Mouse (Mus musculus): Measurements from ENCODE around the gene Nup210. TPM values are rescaled to one million over a fixed set of nuclear protein-coding genes. Genes with fewer than 3 reads are reported as not detected.

Nup210 gene
- polyA plus RNA-seq, 1 experiment from 2014 or later, result 12.5 TPM

GRCm38 (mm10) chr6:91092216-91092899, 24.3 kb downstream of the Nup210 start:
- no peak overlapping the region for H3K4me3 ChIP-seq
- no peak overlapping the region for H3K9ac ChIP-seq
- H3K27me3 ChIP-seq, result no peaks in the 10 kb centered on the region
- peaks cover 74% of the 10 kb centered on the region for H3K36me3 ChIP-seq
- 0 out of 2 replicates have a peak, but pooled peaks cover 5% of the 10 kb centered on the region for H3K4me1 ChIP-seq (replicated peaks)
- no peaks in the 10 kb centered on the region for H3K9me3 ChIP-seq
- no peak overlapping the region for H3K4me2 ChIP-seq
- ATAC-seq (ENCODE audit: low read depth), result no peak
- 66% methylated on average over 10 of the region's 10 CpGs for WGBS
- no peak overlapping the region for H3K27ac ChIP-seq (replicated peaks)

GRCm38 (mm10) chr6:91085114-91085892, 31.3 kb downstream of the Nup210 start:
- Histone ChIP-seq H3K36me3 (peaks cover 65% of the 10 kb centered on the region), H3K9ac (no peak overlapping the region), H3K4me2 (no peak overlapping the region), H3K9me3 (no peaks in the 10 kb centered on the region), H3K4me3 (no peak overlapping the region), H3K27ac (replicated peaks) (no peak overlapping the region), H3K4me1 (replicated peaks) (no peaks in the 10 kb centered on the region), H3K27me3 (no peaks in the 10 kb centered on the region)
- WGBS, result 83% methylated on average over 5 of the region's 5 CpGs
- no peak for ATAC-seq (ENCODE audit: low read depth)

DNA sequence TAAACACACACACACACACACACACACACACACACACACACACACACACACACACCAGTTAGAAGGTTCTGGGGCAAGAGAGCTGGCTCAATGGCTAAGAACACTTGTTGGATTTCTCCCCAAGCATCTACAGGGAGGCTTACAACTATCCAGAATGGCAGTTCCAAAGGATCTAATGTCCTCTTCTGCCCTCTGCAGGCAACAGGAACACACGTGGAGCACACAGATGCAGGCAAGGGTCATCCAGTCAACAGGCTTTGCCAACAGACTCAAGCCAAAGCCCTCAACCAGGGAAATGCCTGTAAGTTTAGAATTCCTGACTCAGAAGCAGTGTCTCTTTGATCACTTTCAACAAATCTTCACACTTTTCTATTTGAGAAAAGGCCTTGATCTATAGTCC, 36.6 kb downstream of the Nup210 start:
- no peak overlapping the region for H3K4me3 ChIP-seq
- no peak for ATAC-seq (ENCODE audit: low read depth)
- H3K4me2 ChIP-seq, result no peak overlapping the region
- no peak overlapping the region for H3K27ac ChIP-seq (replicated peaks)
- no peaks in the 10 kb centered on the region for H3K27me3 ChIP-seq
- no peaks in the 10 kb centered on the region for H3K9me3 ChIP-seq
- 41% methylated on average over 1 of the region's 1 CpGs for WGBS
- no peak overlapping the region for H3K9ac ChIP-seq
- peaks cover 41% of the 10 kb centered on the region for H3K36me3 ChIP-seq
- H3K4me1 ChIP-seq (replicated peaks), result no peaks in the 10 kb centered on the region; the same call in 1 of the 2 replicates

- Histone ChIP-seq H3K4me2 (no peak overlapping the region), H3K27ac (replicated peaks) (no peak overlapping the region), H3K27me3 (no peaks in the 10 kb centered on the region), H3K4me1 (replicated peaks) (no peaks in the 10 kb centered on the region; the same call in 1 of the 2 replicates), H3K36me3 (peaks cover 64% of the 10 kb centered on the region), H3K9ac (no peak overlapping the region), H3K9me3 (peaks cover 4% of the 10 kb centered on the region; the same call in 1 of the 2 replicates), H3K4me3 (no peak overlapping the region)
- 85% methylated on average over 9 of the region's 9 CpGs for WGBS
- ATAC-seq (ENCODE audit: low read depth), result no peak
Measured at GRCm38 (mm10) chr6:91076249-91076648, 40.4 kb downstream of the Nup210 start.

GRCm38 (mm10) chr6:91068511-91068910, 48.1 kb downstream of the Nup210 start:
- WGBS, result 84% methylated on average over 1 of the region's 1 CpGs
- peaks cover 4% of the 10 kb centered on the region; the same call in 1 of the 2 replicates for H3K9me3 ChIP-seq
- ATAC-seq (ENCODE audit: low read depth), result no peak
- no peak overlapping the region for H3K9ac ChIP-seq
- H3K27ac ChIP-seq (replicated peaks), result no peak overlapping the region
- no peak overlapping the region for H3K4me2 ChIP-seq
- H3K36me3 ChIP-seq, result peaks cover 68% of the 10 kb centered on the region
- no peak overlapping the region for H3K4me3 ChIP-seq
- no peaks in the 10 kb centered on the region for H3K4me1 ChIP-seq (replicated peaks)
- H3K27me3 ChIP-seq, result no peaks in the 10 kb centered on the region

DNA sequence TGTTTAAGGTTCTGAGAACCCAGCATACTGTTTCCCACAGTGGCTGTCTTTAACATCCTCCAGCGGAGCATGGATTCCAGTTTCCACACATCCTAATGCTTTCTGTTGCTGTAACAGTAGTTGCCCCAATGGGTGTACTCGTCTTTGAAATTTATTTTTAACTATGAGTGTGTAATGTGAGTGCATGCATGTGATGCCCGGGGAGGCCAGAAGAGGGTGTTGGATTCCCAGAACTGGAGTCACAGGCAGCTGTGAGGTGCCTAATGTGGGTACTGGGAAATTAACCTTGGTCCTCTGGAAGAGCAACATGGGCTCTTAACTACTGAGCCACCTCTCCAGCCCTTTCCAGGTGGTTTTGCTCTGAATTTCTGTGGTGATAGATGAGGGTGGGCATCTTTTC, 49.6 kb downstream of the Nup210 start:
- WGBS, result 87% methylated on average over 3 of the region's 3 CpGs
- Histone ChIP-seq H3K4me3 (no peak overlapping the region), H3K9me3 (no peaks in the 10 kb centered on the region), H3K36me3 (peaks cover 63% of the 10 kb centered on the region), H3K9ac (no peak overlapping the region), H3K27me3 (no peaks in the 10 kb centered on the region), H3K4me2 (no peak overlapping the region), H3K27ac (replicated peaks) (no peak overlapping the region), H3K4me1 (replicated peaks) (no peaks in the 10 kb centered on the region)
- ATAC-seq (ENCODE audit: low read depth), result no peak

- Histone ChIP-seq H3K4me1 (replicated peaks) (peaks cover 4% of the 10 kb centered on the region; the same call in 1 of the 2 replicates), H3K9ac (no peak overlapping the region), H3K4me2 (no peak overlapping the region), H3K9me3 (no peaks in the 10 kb centered on the region), H3K4me3 (no peak overlapping the region), H3K27me3 (no peaks in the 10 kb centered on the region), H3K36me3 (peaks cover 46% of the 10 kb centered on the region), H3K27ac (replicated peaks) (no peak overlapping the region)
- ATAC-seq (ENCODE audit: low read depth), result no peak
- WGBS, result 90% methylated on average over 2 of the region's 2 CpGs
Measured at GRCm38 (mm10) chr6:91061296-91061695, 55.3 kb downstream of the Nup210 start.

DNA sequence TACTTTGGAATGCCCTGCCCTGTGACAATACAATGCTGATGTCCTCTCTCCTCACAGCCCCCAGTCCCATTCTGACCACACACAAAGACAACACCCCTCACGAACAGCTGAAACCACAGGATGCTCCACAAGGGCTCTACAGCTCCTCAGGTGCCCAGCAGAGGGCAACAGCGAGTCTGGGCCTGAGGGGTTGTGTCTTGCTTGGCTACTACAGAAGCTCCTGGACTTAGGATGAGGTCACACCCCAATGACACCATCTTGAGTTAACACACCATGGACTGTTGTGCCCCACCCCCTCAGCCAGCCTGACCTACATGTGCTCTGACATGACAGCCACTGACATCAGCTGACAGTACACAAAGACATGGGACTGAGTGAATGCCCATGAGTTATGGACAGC, 56.9 kb downstream of the Nup210 start:
- H3K4me3 ChIP-seq, result no peak overlapping the region
- no peak overlapping the region for H3K4me2 ChIP-seq
- no peaks in the 10 kb centered on the region for H3K27me3 ChIP-seq
- no peaks in the 10 kb centered on the region for H3K9me3 ChIP-seq
- no peak for ATAC-seq (ENCODE audit: low read depth)
- H3K36me3 ChIP-seq, result peaks cover 41% of the 10 kb centered on the region
- peaks cover 4% of the 10 kb centered on the region; the same call in 1 of the 2 replicates for H3K4me1 ChIP-seq (replicated peaks)
- no peak overlapping the region for H3K27ac ChIP-seq (replicated peaks)
- H3K9ac ChIP-seq, result no peak overlapping the region
- 39% methylated on average over 2 of the region's 2 CpGs for WGBS

DNA sequence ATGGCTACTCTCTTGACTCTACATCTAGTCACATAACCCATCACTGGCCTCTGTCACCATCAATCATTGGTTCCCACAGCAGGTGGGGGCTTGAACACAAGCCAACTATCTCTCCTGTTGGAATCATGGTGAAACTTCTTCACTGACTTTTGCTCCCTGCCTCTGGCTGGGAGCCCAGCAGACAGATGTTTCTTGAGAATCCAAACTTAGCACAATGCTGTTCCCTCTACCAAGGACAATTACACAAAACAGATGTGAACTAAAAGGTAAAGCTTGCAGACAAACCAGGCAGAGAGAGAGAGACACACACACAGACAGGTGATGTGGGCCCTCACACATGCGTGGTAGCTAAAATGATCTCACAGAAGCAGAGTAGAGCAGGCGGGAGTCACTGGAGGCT, 58.6 kb downstream of the Nup210 start:
- no peak overlapping the region for H3K4me2 ChIP-seq
- no peak overlapping the region for H3K4me3 ChIP-seq
- peaks cover 44% of the 10 kb centered on the region for H3K36me3 ChIP-seq
- no peaks in the 10 kb centered on the region for H3K9me3 ChIP-seq
- 79% methylated on average over 2 of the region's 2 CpGs for WGBS
- H3K27ac ChIP-seq (replicated peaks), result no peak overlapping the region
- peaks cover 4% of the 10 kb centered on the region; the same call in 1 of the 2 replicates for H3K4me1 ChIP-seq (replicated peaks)
- ATAC-seq (ENCODE audit: low read depth), result no peak
- H3K27me3 ChIP-seq, result no peaks in the 10 kb centered on the region
- no peak overlapping the region for H3K9ac ChIP-seq

DNA sequence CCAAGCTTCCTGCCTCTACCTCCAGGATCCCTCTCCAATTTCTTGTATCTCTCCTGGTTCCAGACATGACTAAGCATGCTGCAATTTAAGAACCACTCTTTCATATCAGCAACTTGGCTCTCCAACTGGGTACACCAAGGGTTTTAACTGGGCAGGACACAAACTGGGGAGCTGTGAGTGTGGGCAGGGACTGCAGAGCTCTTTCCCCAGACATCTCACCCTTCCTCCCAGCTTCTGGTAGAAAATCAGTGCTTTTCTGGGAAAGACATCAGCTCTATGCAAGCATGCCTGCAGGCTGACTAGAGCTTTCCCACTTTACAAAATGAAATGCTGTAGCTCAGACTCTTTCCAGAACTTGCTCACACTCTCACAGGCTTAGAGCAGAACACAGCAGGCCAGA, 60.3 kb downstream of the Nup210 start:
- no peak overlapping the region for H3K9ac ChIP-seq
- H3K9me3 ChIP-seq, result no peaks in the 10 kb centered on the region
- no peak overlapping the region for H3K4me2 ChIP-seq
- H3K27me3 ChIP-seq, result no peaks in the 10 kb centered on the region
- H3K27ac ChIP-seq (replicated peaks), result no peak overlapping the region
- H3K4me1 ChIP-seq (replicated peaks), result peaks cover 4% of the 10 kb centered on the region; the same call in 1 of the 2 replicates
- peaks cover 47% of the 10 kb centered on the region for H3K36me3 ChIP-seq
- no peak overlapping the region for H3K4me3 ChIP-seq
- no peak for ATAC-seq (ENCODE audit: low read depth)

- no peaks in the 10 kb centered on the region for H3K27me3 ChIP-seq
- H3K9ac ChIP-seq, result no peak overlapping the region
- peaks cover 46% of the 10 kb centered on the region for H3K36me3 ChIP-seq
- WGBS, result 94% methylated on average over 4 of the region's 4 CpGs
- H3K27ac ChIP-seq (replicated peaks), result no peak overlapping the region
- H3K4me3 ChIP-seq, result no peak overlapping the region
- ATAC-seq (ENCODE audit: low read depth), result no peak
- H3K9me3 ChIP-seq, result no peaks in the 10 kb centered on the region
- H3K4me2 ChIP-seq, result no peak overlapping the region
- peaks cover 4% of the 10 kb centered on the region; the same call in 1 of the 2 replicates for H3K4me1 ChIP-seq (replicated peaks)
Measured at GRCm38 (mm10) chr6:91052572-91052971, 64.1 kb downstream of the Nup210 start.

- no peak overlapping the region for H3K4me3 ChIP-seq
- H3K4me1 ChIP-seq (replicated peaks), result peaks cover 12% of the 10 kb centered on the region
- H3K27me3 ChIP-seq, result no peaks in the 10 kb centered on the region
- H3K9ac ChIP-seq, result no peak overlapping the region
- H3K27ac ChIP-seq (replicated peaks), result no peak overlapping the region
- ATAC-seq (ENCODE audit: low read depth), result no peak
- 91% methylated on average over 7 of the region's 7 CpGs for WGBS
- H3K4me2 ChIP-seq, result no peak overlapping the region
- no peaks in the 10 kb centered on the region for H3K9me3 ChIP-seq
- peaks cover 49% of the 10 kb centered on the region for H3K36me3 ChIP-seq
Measured at GRCm38 (mm10) chr6:91048019-91048418, 68.6 kb downstream of the Nup210 start.
